Mouse (Mus musculus) layer of hippocampus, adult 18-20 months (tissue): ENCODE results near the gene Olfr896-ps1. TPM values are rescaled to one million over a fixed set of nuclear protein-coding genes. Genes with fewer than 3 reads are reported as not detected.

Experiments used
- DNase-seq, 2 experiments: peaks; one replicate each; pipeline ENCODE4 v3.0.0; 2022; ENCODE audit warnings: low spot score in 2 of 2
- long read RNA-seq: library from polyadenylated mRNA; stranded (forward); transcript quantifications from one replicate; pipeline ENCODE4 v2.0.0, GENCODE M21; 2021
- total RNA-seq, 2 experiments: library from RNA; stranded (reverse); gene quantifications; 2 replicates each; pipeline ENCODE4 v1.2.3; 2021

Gene Olfr896-ps1
- not detected for total RNA-seq
- long read RNA-seq, result 0 reads

GRCm38 (mm10) chr9:38290807-38291206 is at the start of gene Olfr896-ps1:
Olfr896-ps1 (plus strand) TSS chr9:38291107.
- no peak for DNase-seq

- DNase-seq, result no peak
Observed at GRCm38 (mm10) chr9:38252474-38252873, 38.4 kb upstream of the Olfr896-ps1 start, which contains the start of gene Olfr143. Olfr143 (plus strand) TSS chr9:38252774.

GRCm38 (mm10) chr9:38267551-38267950 is 23.4 kb upstream of the Olfr896-ps1 start, which contains the start of gene Olfr895:
Olfr895 (plus strand) TSS chr9:38267851.
- no peak for DNase-seq

GRCm38 (mm10) chr9:38328760-38329159 is 37.9 kb downstream of the Olfr896-ps1 start, which contains the start of gene Olfr25:
Olfr25 (plus strand) TSS chr9:38329060.
- DNase-seq, result no peak

Other genes starting within 250 kb of the Olfr896-ps1 start
- not detected for gene Olfr884, start 244.6 kb upstream of the Olfr896-ps1 start, total RNA-seq
- not detected for gene Olfr885, start 229.8 kb upstream of the Olfr896-ps1 start, total RNA-seq
- gene Olfr887, start 207.0 kb upstream of the Olfr896-ps1 start, total RNA-seq, result not detected
- gene Olfr888, start 183.0 kb upstream of the Olfr896-ps1 start, total RNA-seq, result not detected
- not detected for gene Olfr889, start 175.9 kb upstream of the Olfr896-ps1 start, total RNA-seq
- gene Olfr890, start 148.6 kb upstream of the Olfr896-ps1 start, total RNA-seq, result not detected
- gene Olfr891, start 110.3 kb upstream of the Olfr896-ps1 start, total RNA-seq, result not detected
- not detected for gene Olfr893, start 82.7 kb upstream of the Olfr896-ps1 start, total RNA-seq
- not detected for gene Olfr894, start 73.1 kb upstream of the Olfr896-ps1 start, total RNA-seq
- gene Olfr143, start 38.3 kb upstream of the Olfr896-ps1 start, total RNA-seq, result not detected
- not detected for gene Olfr895, start 23.3 kb upstream of the Olfr896-ps1 start, total RNA-seq
- not detected for gene Olfr25, start 38.0 kb downstream of the Olfr896-ps1 start, total RNA-seq
- gene Olfr898, start 57.3 kb downstream of the Olfr896-ps1 start, total RNA-seq, result not detected
- not detected for gene Olfr250, start 75.8 kb downstream of the Olfr896-ps1 start, total RNA-seq
- not detected for gene Olfr251, start 86.0 kb downstream of the Olfr896-ps1 start, total RNA-seq
- not detected for gene Olfr147, start 110.6 kb downstream of the Olfr896-ps1 start, total RNA-seq
- gene Olfr901, start 138.3 kb downstream of the Olfr896-ps1 start, total RNA-seq, result not detected
- not detected for gene Olfr902, start 156.5 kb downstream of the Olfr896-ps1 start, total RNA-seq
- gene Olfr904, start 172.0 kb downstream of the Olfr896-ps1 start, total RNA-seq, result not detected
- not detected for gene Olfr905, start 180.0 kb downstream of the Olfr896-ps1 start, total RNA-seq
- gene Olfr906, start 196.0 kb downstream of the Olfr896-ps1 start, total RNA-seq, result not detected
- gene Olfr907, start 204.7 kb downstream of the Olfr896-ps1 start, total RNA-seq, result not detected
- gene Olfr911-ps1, start 230.5 kb downstream of the Olfr896-ps1 start, total RNA-seq, result not detected
- not detected for gene Olfr910, start 246.7 kb downstream of the Olfr896-ps1 start, total RNA-seq